Mouse (Mus musculus): Measurements from ENCODE around the gene Olfr224. TPM values are rescaled to one million over a fixed set of nuclear protein-coding genes. Genes with fewer than 3 reads are reported as not detected.
A peak's percentile ranks its signal among the peaks of the same experiment; 100 is the strongest.
"Not testable (repeated sequence)": the region's sequence is repeated elsewhere in the genome, so short reads cannot be mapped to it uniquely, and the experiment has no call there.

Olfr224 gene
- polyA plus RNA-seq, 1 experiment = not detected

DNA sequence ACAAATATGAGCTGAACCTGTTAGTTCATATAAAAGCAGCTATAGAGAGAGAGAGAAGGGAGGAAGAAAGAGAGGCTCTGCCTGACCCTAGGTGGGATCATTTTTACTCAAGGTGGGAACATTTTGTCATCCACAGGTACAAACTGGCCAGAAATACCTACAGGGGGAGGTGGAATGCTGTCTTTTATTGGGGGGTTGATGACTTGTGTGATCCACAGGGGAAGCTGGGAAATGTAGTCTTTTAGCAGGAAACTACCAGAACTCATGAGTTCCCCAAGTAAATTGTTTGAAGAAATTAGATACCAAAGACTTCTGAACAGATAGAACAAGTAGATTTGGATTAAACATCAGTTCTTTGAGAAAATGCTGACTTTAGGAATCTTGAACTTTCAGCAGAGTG, 31.7 kb upstream of the Olfr224 start:
- TF ChIP-seq POLR2A (IDR thresholded peaks at IDR 0.05; ENCODE audit: borderline replicate concordance, extremely low read depth, insufficient read depth, insufficient read length, poor library complexity, severe bottlenecking) (no peak), CTCF (IDR thresholded peaks at IDR 0.05; ENCODE audit: borderline replicate concordance, extremely low read depth, insufficient read depth, insufficient read length) (no peak)
- no peak for DNase-seq (ENCODE audit: low read depth)

DNA sequence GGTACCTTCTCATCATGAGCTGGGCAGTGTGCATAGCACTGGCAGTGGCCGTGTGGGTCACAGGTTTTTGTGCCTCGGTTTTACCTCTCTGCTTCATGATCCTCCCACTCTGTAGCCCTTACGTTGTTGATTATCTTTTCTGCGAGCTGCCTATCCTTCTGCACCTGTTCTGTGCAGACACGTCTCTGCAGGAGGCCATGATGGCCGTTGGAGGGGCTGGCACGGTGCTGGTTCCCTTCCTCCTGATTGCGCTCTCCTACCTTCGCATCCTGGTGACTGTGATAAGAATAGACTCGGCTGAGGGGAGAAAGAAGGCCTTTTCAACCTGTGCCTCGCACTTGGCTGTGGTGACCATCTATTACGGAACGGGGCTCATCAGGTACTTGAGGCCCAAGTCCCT, 27.5 kb upstream of the Olfr224 start:
- DNase-seq (ENCODE audit: low read depth) = no peak
- TF ChIP-seq CTCF (IDR thresholded peaks at IDR 0.05; ENCODE audit: borderline replicate concordance, extremely low read depth, insufficient read depth, insufficient read length) (no peak), POLR2A (IDR thresholded peaks at IDR 0.05; ENCODE audit: borderline replicate concordance, extremely low read depth, insufficient read depth, insufficient read length, poor library complexity, severe bottlenecking) (no peak)

DNA sequence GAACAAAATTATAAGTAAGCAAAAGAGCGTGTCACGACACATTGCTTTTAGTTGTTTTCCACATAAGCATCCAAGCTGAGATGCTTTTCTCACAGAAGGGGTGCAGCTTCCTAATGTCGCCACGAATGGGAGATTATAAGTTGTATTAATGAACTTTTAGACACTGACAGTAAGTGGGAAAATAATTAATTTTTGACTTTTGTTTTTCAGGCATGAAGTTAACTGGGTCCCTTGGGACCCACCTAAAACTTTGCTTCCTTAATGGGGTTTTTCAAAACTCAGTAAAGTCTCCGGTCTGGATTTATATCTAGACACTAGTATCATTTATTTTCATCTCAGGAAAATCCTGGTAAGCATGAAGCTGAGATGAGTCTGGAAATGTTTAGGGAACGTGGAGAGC, 24.5 kb upstream of the Olfr224 start, which contains the start of gene Olfr324:
Gene Olfr324, plus strand, starts transcription at position 301 of the 400 bp plus-strand sequence.
- TF ChIP-seq POLR2A (IDR thresholded peaks at IDR 0.05; ENCODE audit: borderline replicate concordance, extremely low read depth, insufficient read depth, insufficient read length, poor library complexity, severe bottlenecking) (no peak), CTCF (IDR thresholded peaks at IDR 0.05; ENCODE audit: borderline replicate concordance, extremely low read depth, insufficient read depth, insufficient read length) (no peak)
- no peak for DNase-seq (ENCODE audit: low read depth)

DNA sequence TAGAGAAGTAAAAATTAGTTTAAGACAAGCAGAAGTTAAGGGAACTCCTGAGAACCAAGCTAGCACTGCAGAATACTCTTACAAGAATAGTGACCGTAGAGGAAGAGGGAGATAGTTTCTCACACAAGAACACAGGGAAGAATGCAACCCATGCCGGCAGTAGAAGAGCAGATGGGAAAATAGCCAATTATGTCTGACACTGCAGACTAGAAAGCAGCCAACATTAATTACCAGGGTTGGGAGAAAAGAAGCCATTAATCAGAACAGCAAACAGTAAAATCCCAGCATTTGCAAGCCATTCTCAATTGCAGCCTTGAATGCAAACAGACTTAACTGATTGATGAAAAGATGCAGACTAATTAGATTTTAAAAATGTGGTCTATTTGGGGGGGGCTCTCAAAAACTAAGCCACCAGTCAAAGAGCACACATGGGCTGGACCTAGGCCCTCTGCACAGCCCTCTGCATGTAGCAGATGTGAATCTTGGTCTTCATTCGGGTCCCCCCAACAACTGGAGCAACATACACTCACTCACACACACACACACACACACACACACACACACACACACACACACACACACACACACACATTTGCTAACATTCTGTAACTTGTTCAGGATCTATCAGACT, 18.4 kb upstream of the Olfr224 start:
- peak; percentile 88 for DNase-seq (ENCODE audit: low read depth)
- TF ChIP-seq CTCF (IDR thresholded peaks at IDR 0.05; ENCODE audit: borderline replicate concordance, extremely low read depth, insufficient read depth, insufficient read length) = no peak
- TF ChIP-seq POLR2A (IDR thresholded peaks at IDR 0.05; ENCODE audit: borderline replicate concordance, extremely low read depth, insufficient read depth, insufficient read length, poor library complexity, severe bottlenecking) = no peak

DNA sequence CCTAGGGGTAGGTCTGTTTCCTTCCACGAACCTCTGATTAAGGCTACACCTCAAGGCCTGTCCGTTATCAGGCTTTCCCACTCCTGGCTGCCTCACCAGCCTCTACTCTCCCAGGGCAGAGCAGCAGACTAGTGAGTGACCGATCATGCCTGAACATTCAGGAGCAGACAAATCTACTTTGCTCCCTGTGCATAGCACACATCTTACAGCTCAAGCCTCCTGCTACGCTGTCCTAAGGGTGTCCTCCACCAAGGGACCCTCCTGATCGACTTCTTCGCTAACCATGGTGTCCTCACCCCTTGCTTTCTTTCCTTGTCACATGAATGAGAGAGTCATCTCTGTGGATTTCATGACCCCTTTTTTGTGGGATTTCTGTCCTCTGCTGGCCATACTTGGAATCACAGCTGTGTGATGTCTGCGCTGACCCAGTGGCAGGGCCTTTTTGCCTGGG, 17.6 kb upstream of the Olfr224 start:
- TF ChIP-seq POLR2A (IDR thresholded peaks at IDR 0.05; ENCODE audit: borderline replicate concordance, extremely low read depth, insufficient read depth, insufficient read length, poor library complexity, severe bottlenecking) = no peak
- peak; percentile 74 for TF ChIP-seq CTCF (IDR thresholded peaks at IDR 0.05; ENCODE audit: borderline replicate concordance, extremely low read depth, insufficient read depth, insufficient read length)
- peak; percentile 19 for DNase-seq (ENCODE audit: low read depth)

DNA sequence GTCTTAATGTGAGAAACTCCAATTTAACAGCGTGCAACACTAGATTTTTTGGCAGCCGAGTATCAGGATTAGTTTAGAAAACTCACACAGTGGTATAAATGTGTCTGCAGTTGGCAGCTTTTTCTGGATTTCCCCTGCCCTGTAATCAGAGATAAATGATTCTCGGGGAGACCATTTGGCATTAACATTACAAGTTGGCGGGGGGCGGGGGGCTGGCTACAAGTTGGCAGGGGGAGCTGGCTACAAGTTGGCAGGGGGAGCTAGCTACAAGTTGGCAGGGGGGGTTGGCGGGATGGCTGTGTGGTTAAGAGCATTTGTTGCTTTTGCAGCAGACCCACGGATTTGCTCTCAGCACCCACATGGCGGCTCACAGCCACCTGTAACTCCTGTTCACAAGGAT, 8.3 kb upstream of the Olfr224 start:
- DNase-seq (ENCODE audit: low read depth) = peak; percentile 87
- TF ChIP-seq CTCF (IDR thresholded peaks at IDR 0.05; ENCODE audit: borderline replicate concordance, extremely low read depth, insufficient read depth, insufficient read length) (no peak), POLR2A (IDR thresholded peaks at IDR 0.05; ENCODE audit: borderline replicate concordance, extremely low read depth, insufficient read depth, insufficient read length, poor library complexity, severe bottlenecking) (no peak)

DNA sequence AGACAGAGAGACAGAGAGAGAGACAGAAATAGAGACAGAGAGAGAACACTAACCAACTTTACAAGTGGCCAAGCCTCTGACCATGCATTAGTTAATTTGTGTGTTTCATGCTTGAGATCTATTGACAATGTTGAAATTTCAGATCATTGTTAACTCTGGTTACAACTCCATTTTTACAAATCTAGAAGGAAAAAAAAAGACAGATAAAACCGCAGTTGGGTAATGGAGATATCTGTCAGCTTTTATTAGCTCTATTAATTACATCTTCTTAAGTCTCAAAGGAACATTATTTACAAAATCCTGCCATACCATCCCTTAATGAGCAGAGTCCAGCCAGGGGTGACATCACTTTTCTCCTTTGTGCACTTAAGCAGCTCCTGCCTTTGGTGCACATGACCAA, 7.1 kb upstream of the Olfr224 start, which contains the start of gene Olfr325:
Gene Olfr325, plus strand, starts transcription at position 301 of the 400 bp plus-strand sequence.
- peak; percentile 24 for DNase-seq (ENCODE audit: low read depth)
- TF ChIP-seq POLR2A (IDR thresholded peaks at IDR 0.05; ENCODE audit: borderline replicate concordance, extremely low read depth, insufficient read depth, insufficient read length, poor library complexity, severe bottlenecking) (no peak), CTCF (IDR thresholded peaks at IDR 0.05; ENCODE audit: borderline replicate concordance, extremely low read depth, insufficient read depth, insufficient read length) (no peak)

DNA sequence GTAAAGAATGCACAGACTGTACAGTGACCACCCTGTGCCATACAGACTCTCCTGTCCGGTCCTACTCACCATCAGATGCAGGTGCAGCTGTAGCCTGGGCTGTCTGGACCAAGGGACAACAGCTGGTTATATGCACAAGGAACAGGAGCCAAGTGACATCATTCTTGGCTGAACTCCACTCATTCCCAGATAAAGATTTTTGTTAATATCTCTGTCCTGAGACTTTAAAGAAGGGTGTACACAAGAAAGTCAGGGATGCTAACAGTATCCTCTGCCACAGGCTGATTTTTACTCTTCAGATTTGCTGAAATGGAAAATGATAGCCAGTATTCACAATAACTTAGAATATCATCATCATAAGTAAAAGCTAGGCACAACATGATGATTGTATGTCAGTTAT, 14.8 kb downstream of the Olfr224 start, which contains the start of gene Olfr328:
Gene Olfr328, minus strand, starts transcription at position 101 of the 400 bp plus-strand sequence.
- no peak for TF ChIP-seq POLR2A (IDR thresholded peaks at IDR 0.05; ENCODE audit: borderline replicate concordance, extremely low read depth, insufficient read depth, insufficient read length, poor library complexity, severe bottlenecking)
- no peak for TF ChIP-seq CTCF (IDR thresholded peaks at IDR 0.05; ENCODE audit: borderline replicate concordance, extremely low read depth, insufficient read depth, insufficient read length)
- DNase-seq (ENCODE audit: low read depth) = no peak

DNA sequence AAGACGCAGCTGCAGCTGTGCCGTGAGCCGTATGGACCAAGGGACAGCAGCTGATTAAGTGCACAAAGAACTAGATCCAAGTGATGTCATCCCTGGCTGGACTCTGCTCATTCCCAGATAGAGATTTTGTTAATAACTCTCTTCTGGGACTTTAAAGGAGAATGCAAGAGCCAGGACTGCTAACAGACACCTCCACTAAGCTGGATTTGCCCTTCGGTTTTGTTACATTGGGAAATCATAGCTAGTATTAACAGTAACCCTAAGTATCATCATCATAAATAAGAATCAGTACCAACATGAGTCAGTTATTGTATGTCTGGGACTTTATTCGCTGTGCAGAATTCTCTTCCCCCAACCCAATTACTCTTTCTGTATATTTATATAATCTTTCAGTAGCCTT, 24.0 kb downstream of the Olfr224 start, which contains the start of gene Olfr329-ps:
Gene Olfr329-ps, minus strand, starts transcription at position 101 of the 400 bp plus-strand sequence.
- no peak for TF ChIP-seq CTCF (IDR thresholded peaks at IDR 0.05; ENCODE audit: borderline replicate concordance, extremely low read depth, insufficient read depth, insufficient read length)
- TF ChIP-seq POLR2A (IDR thresholded peaks at IDR 0.05; ENCODE audit: borderline replicate concordance, extremely low read depth, insufficient read depth, insufficient read length, poor library complexity, severe bottlenecking) = no peak
- no peak for DNase-seq (ENCODE audit: low read depth)

DNA sequence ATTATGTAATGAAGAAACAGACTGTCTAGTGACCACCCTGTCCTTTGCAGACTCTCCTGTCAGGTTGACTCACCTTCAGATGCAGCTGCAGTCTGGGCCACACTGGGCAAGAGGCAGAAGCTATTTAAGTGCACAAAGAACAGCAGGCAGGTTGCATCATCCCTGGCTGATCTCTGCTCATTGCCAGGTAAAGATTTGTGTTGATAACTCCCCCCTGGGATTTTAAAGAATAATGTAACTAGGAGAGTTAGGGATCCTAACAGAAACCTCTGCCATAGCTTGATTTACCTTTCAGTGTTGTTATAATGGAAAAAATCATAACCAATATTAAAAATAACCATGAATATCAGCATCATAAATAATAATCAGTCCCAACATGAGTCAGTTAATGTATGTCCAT, 35.6 kb downstream of the Olfr224 start, which contains the start of gene Olfr330:
Gene Olfr330, minus strand, starts transcription at position 101 of the 400 bp plus-strand sequence.
- not testable (repeated sequence) for DNase-seq (ENCODE audit: low read depth)

DNA sequence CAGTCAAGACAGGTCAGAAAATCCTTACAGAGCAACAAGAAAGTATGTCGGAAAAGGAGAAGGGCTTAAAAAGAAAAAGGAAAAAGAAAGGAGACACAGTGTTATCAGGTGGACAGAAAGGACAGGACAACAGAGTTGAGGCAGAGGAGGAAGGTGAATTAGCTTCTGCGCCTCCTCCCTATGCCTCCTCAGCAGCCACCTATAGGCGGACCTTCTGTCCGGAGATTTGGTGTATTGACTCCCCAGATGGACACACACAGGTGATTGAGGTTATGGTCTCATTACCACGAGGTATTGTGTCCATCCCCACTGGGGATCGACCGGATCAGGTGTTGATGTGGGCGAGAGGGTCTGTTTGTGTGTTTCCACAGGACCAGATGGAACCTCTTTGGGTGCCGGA, 50.6 kb downstream of the Olfr224 start:
- not testable (repeated sequence) for DNase-seq (ENCODE audit: low read depth)

DNA sequence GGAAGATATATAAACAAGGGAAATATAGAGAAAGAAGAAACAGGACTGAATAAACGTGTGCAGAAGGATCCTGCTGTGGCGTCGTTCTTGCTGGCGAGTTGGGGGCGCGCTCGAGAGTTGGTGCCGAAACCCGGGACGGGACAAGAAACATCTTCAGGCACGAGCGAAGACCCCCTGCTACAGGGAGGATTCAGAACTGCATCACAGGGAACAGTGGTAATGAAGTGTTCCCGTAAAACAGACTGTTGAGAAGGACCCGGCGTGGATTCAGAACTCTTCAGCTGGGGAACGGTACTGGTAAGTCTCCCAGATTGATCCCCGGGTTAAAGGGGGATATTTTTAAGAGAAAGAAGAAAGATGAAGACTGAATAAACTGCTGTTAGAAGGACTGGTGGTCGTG, 51.4 kb downstream of the Olfr224 start:
- DNase-seq (ENCODE audit: low read depth) = not testable (repeated sequence)

Other genes with a start within 250 kb of the Olfr224 start
- gene Zfp672, start 240.2 kb downstream of the Olfr224 start, polyA plus RNA-seq (2012; rRNA removed) = 41.9 and 47.0 TPM in 2 replicates
- 39.9 and 46.8 TPM in 2 replicates for gene Sh3bp5l, start 239.8 kb downstream of the Olfr224 start, polyA plus RNA-seq (2012; rRNA removed)
- gene Lypd8, start 191.5 kb downstream of the Olfr224 start, polyA plus RNA-seq (2012; rRNA removed) = 0.27 and 0.34 TPM in 2 replicates
- gene 1810065E05Rik, start 149.4 kb downstream of the Olfr224 start, polyA plus RNA-seq (2012; rRNA removed) = not detected in 2 replicates
- not detected in 2 replicates for gene Gm12253, start 138.0 kb downstream of the Olfr224 start, polyA plus RNA-seq (2012; rRNA removed)
- not detected in 2 replicates for gene Lypd9, start 117.6 kb downstream of the Olfr224 start, polyA plus RNA-seq (2012; rRNA removed)
- not detected in 2 replicates for gene Olfr30, start 108.3 kb downstream of the Olfr224 start, polyA plus RNA-seq (2012; rRNA removed)
- not detected in 2 replicates for gene Olfr332, start 78.0 kb downstream of the Olfr224 start, polyA plus RNA-seq (2012; rRNA removed)
- gene Olfr331, start 68.0 kb downstream of the Olfr224 start, polyA plus RNA-seq (2012; rRNA removed) = not detected in 2 replicates
- not detected in 2 replicates for gene Olfr330, start 35.7 kb downstream of the Olfr224 start, polyA plus RNA-seq (2012; rRNA removed)
- not detected in 2 replicates for gene Olfr329-ps, start 24.1 kb downstream of the Olfr224 start, polyA plus RNA-seq (2012; rRNA removed)
- not detected in 2 replicates for gene Olfr328, start 14.9 kb downstream of the Olfr224 start, polyA plus RNA-seq (2012; rRNA removed)
- gene Olfr325, start 7.2 kb upstream of the Olfr224 start, polyA plus RNA-seq (2012; rRNA removed) = not detected in 2 replicates
- 0.10 TPM in 1 of 2 replicates, not detected in the other for gene Olfr324, start 24.6 kb upstream of the Olfr224 start, polyA plus RNA-seq (2012; rRNA removed)
- gene 2210407C18Rik, start 45.5 kb upstream of the Olfr224 start, polyA plus RNA-seq (2012; rRNA removed) = not detected in 2 replicates
- gene Olfr323, start 59.9 kb upstream of the Olfr224 start, polyA plus RNA-seq (2012; rRNA removed) = not detected in 2 replicates
- 0.11 TPM in 1 of 2 replicates, not detected in the other for gene Trim58, start 69.9 kb upstream of the Olfr224 start, polyA plus RNA-seq (2012; rRNA removed)
- not detected in 2 replicates for gene Olfr322, start 88.2 kb upstream of the Olfr224 start, polyA plus RNA-seq (2012; rRNA removed)
- not detected in 2 replicates for gene Olfr320, start 110.5 kb upstream of the Olfr224 start, polyA plus RNA-seq (2012; rRNA removed)
- 0.10 TPM in 1 of 2 replicates, not detected in the other for gene Olfr319, start 128.6 kb upstream of the Olfr224 start, polyA plus RNA-seq (2012; rRNA removed)
- gene Olfr318, start 153.5 kb upstream of the Olfr224 start, polyA plus RNA-seq (2012; rRNA removed) = not detected in 2 replicates
- 0.20 and 0.27 TPM in 2 replicates for gene Olfr317, start 168.7 kb upstream of the Olfr224 start, polyA plus RNA-seq (2012; rRNA removed)
- not detected in 2 replicates for gene Olfr316, start 182.2 kb upstream of the Olfr224 start, polyA plus RNA-seq (2012; rRNA removed)
- not detected in 2 replicates for gene Olfr315, start 202.6 kb upstream of the Olfr224 start, polyA plus RNA-seq (2012; rRNA removed)
- not detected in 2 replicates for gene Olfr314, start 212.4 kb upstream of the Olfr224 start, polyA plus RNA-seq (2012; rRNA removed)
- gene Fam183b, start 231.4 kb upstream of the Olfr224 start, polyA plus RNA-seq (2012; rRNA removed) = 1.1 and 2.4 TPM in 2 replicates
- gene Olfr313, start 244.4 kb upstream of the Olfr224 start, polyA plus RNA-seq (2012; rRNA removed) = not detected in 2 replicates

All from brain, embryonic 14.5 days (tissue).